Mouse (Mus musculus): ENCODE results near the gene Rpl21. TPM values are rescaled to one million over a fixed set of nuclear protein-coding genes. Genes with fewer than 3 reads are reported as not detected.
A peak's percentile ranks its signal among the peaks of the same experiment; 100 is the strongest.

The Rpl21 gene
- polyA plus RNA-seq, 1 experiment = 98.3 TPM

GRCm38 (mm10) chr5:146812866-146813265, 19.8 kb upstream of the Rpl21 start:
- H3K4me1 ChIP-seq (ENCODE audit: control insufficient read depth, insufficient read depth, low read length) = no peaks in the 10 kb centered on the region
- H3K27ac ChIP-seq (ENCODE audit: insufficient read depth, low read depth, low read length) = no peak overlapping the region
- no peak overlapping the region for H3K4me3 ChIP-seq (ENCODE audit: insufficient read depth, low read depth, low read length)
- no peaks in the 10 kb centered on the region for H3K36me3 ChIP-seq (ENCODE audit: control insufficient read depth, insufficient read depth, low read length)
- no peaks in the 10 kb centered on the region for H3K27me3 ChIP-seq (replicated peaks; ENCODE audit: control insufficient read depth, insufficient read depth, low read length)
- TF ChIP-seq POLR2A (IDR thresholded peaks at IDR 0.05; ENCODE audit: low read depth, low read length) = no peak
- no peak for TF ChIP-seq CTCF (conservative IDR thresholded peaks at IDR 0.05; ENCODE audit: insufficient read depth, insufficient read length, low read depth, low read length)
- DNase-seq = no peak
- 93% methylated on average over 5 of the region's 5 CpGs for WGBS

- H3K27me3 ChIP-seq (replicated peaks; ENCODE audit: control insufficient read depth, insufficient read depth, low read length) = no peaks in the 10 kb centered on the region
- no peak for DNase-seq
- H3K27ac ChIP-seq (ENCODE audit: insufficient read depth, low read depth, low read length) = no peak overlapping the region
- 92% methylated on average over 4 of the region's 4 CpGs for WGBS
- TF ChIP-seq POLR2A (IDR thresholded peaks at IDR 0.05; ENCODE audit: low read depth, low read length) (no peak), CTCF (conservative IDR thresholded peaks at IDR 0.05; ENCODE audit: insufficient read depth, insufficient read length, low read depth, low read length) (no peak)
- H3K4me1 ChIP-seq (ENCODE audit: control insufficient read depth, insufficient read depth, low read length) = no peaks in the 10 kb centered on the region
- no peak overlapping the region for H3K4me3 ChIP-seq (ENCODE audit: insufficient read depth, low read depth, low read length)
- no peaks in the 10 kb centered on the region for H3K36me3 ChIP-seq (ENCODE audit: control insufficient read depth, insufficient read depth, low read length)
Measured at GRCm38 (mm10) chr5:146813421-146813820, 19.3 kb upstream of the Rpl21 start.

GRCm38 (mm10) chr5:146815394-146815793, 17.3 kb upstream of the Rpl21 start:
- H3K27ac ChIP-seq (ENCODE audit: insufficient read depth, low read depth, low read length) = no peak overlapping the region
- H3K36me3 ChIP-seq (ENCODE audit: control insufficient read depth, insufficient read depth, low read length) = no peaks in the 10 kb centered on the region
- WGBS = 74% methylated on average over 4 of the region's 4 CpGs
- DNase-seq = no peak
- H3K4me3 ChIP-seq (ENCODE audit: insufficient read depth, low read depth, low read length) = no peak overlapping the region
- no peaks in the 10 kb centered on the region for H3K27me3 ChIP-seq (replicated peaks; ENCODE audit: control insufficient read depth, insufficient read depth, low read length)
- H3K4me1 ChIP-seq (ENCODE audit: control insufficient read depth, insufficient read depth, low read length) = no peaks in the 10 kb centered on the region
- no peak for TF ChIP-seq POLR2A (IDR thresholded peaks at IDR 0.05; ENCODE audit: low read depth, low read length)

- DNase-seq = no peak
- Histone ChIP-seq H3K36me3 (ENCODE audit: control insufficient read depth, insufficient read depth, low read length) (no peaks in the 10 kb centered on the region), H3K27ac (ENCODE audit: insufficient read depth, low read depth, low read length) (no peak overlapping the region), H3K4me3 (ENCODE audit: insufficient read depth, low read depth, low read length) (no peak overlapping the region), H3K4me1 (ENCODE audit: control insufficient read depth, insufficient read depth, low read length) (no peaks in the 10 kb centered on the region), H3K27me3 (replicated peaks; ENCODE audit: control insufficient read depth, insufficient read depth, low read length) (no peaks in the 10 kb centered on the region)
- WGBS = 96% methylated on average over 8 of the region's 8 CpGs
- TF ChIP-seq POLR2A (IDR thresholded peaks at IDR 0.05; ENCODE audit: low read depth, low read length) (no peak), CTCF (conservative IDR thresholded peaks at IDR 0.05; ENCODE audit: insufficient read depth, insufficient read length, low read depth, low read length) (no peak)
Measured at GRCm38 (mm10) chr5:146817583-146817982, 15.1 kb upstream of the Rpl21 start.

GRCm38 (mm10) chr5:146818906-146819623, 13.6 kb upstream of the Rpl21 start:
- H3K27ac ChIP-seq (ENCODE audit: insufficient read depth, low read depth, low read length) = no peak overlapping the region
- no peaks in the 10 kb centered on the region for H3K36me3 ChIP-seq (ENCODE audit: control insufficient read depth, insufficient read depth, low read length)
- H3K4me1 ChIP-seq (ENCODE audit: control insufficient read depth, insufficient read depth, low read length) = no peaks in the 10 kb centered on the region
- H3K27me3 ChIP-seq (replicated peaks; ENCODE audit: control insufficient read depth, insufficient read depth, low read length) = no peaks in the 10 kb centered on the region
- H3K4me3 ChIP-seq (ENCODE audit: insufficient read depth, low read depth, low read length) = no peak overlapping the region
- DNase-seq = peak; percentile 69
- no peak for TF ChIP-seq CTCF (conservative IDR thresholded peaks at IDR 0.05; ENCODE audit: insufficient read depth, insufficient read length, low read depth, low read length)
- no peak for TF ChIP-seq POLR2A (IDR thresholded peaks at IDR 0.05; ENCODE audit: low read depth, low read length)
- 62% methylated on average over 8 of the region's 8 CpGs for WGBS

GRCm38 (mm10) chr5:146823005-146823404, 9.7 kb upstream of the Rpl21 start:
- Histone ChIP-seq H3K27ac (ENCODE audit: insufficient read depth, low read depth, low read length) (no peak overlapping the region), H3K36me3 (ENCODE audit: control insufficient read depth, insufficient read depth, low read length) (no peaks in the 10 kb centered on the region), H3K4me3 (ENCODE audit: insufficient read depth, low read depth, low read length) (no peak overlapping the region), H3K27me3 (replicated peaks; ENCODE audit: control insufficient read depth, insufficient read depth, low read length) (no peaks in the 10 kb centered on the region), H3K4me1 (ENCODE audit: control insufficient read depth, insufficient read depth, low read length) (no peaks in the 10 kb centered on the region)
- 47% methylated on average over 5 of the region's 5 CpGs for WGBS
- TF ChIP-seq CTCF (conservative IDR thresholded peaks at IDR 0.05; ENCODE audit: insufficient read depth, insufficient read length, low read depth, low read length) (no peak), POLR2A (IDR thresholded peaks at IDR 0.05; ENCODE audit: low read depth, low read length) (no peak)
- no peak for DNase-seq

- no peak for TF ChIP-seq POLR2A (IDR thresholded peaks at IDR 0.05; ENCODE audit: low read depth, low read length)
- TF ChIP-seq CTCF (conservative IDR thresholded peaks at IDR 0.05; ENCODE audit: insufficient read depth, insufficient read length, low read depth, low read length) = no peak
- no peaks in the 10 kb centered on the region for H3K27me3 ChIP-seq (replicated peaks; ENCODE audit: control insufficient read depth, insufficient read depth, low read length)
- no peak overlapping the region for H3K4me3 ChIP-seq (ENCODE audit: insufficient read depth, low read depth, low read length)
- no peak for DNase-seq
- 48% methylated on average over 8 of the region's 8 CpGs for WGBS
- peaks cover 6% of the 10 kb centered on the region; the same call in 1 of the 2 replicates for H3K4me1 ChIP-seq (ENCODE audit: control insufficient read depth, insufficient read depth, low read length)
- H3K36me3 ChIP-seq (ENCODE audit: control insufficient read depth, insufficient read depth, low read length) = no peaks in the 10 kb centered on the region
- no peak overlapping the region for H3K27ac ChIP-seq (ENCODE audit: insufficient read depth, low read depth, low read length)
Measured at GRCm38 (mm10) chr5:146829528-146829927, 3.2 kb upstream of the Rpl21 start.

Measured in kidney, adult 2 months (tissue).